Mouse (Mus musculus) C2C12 (cell line): ENCODE results near the gene Hrg. TPM values are rescaled to one million over a fixed set of nuclear protein-coding genes. Genes with fewer than 3 reads are reported as not detected.

Experiments
- H3K27me3 ChIP-seq: one replicate; pipeline ENCODE4 v1.6.1; 2011; ENCODE audit not compliant: control insufficient read depth, insufficient read depth, insufficient read length
- H3K36me3 ChIP-seq: one replicate; pipeline ENCODE4 v1.6.1; 2011; ENCODE audit not compliant: control insufficient read depth, insufficient read depth
- H3K4me3 ChIP-seq: one replicate; pipeline ENCODE4 v1.5.1; 2011; ENCODE audit warnings: mild to moderate bottlenecking, control low read depth; ENCODE audit not compliant: poor library complexity, insufficient read depth, severe bottlenecking
- H3K79me2 ChIP-seq: one replicate; pipeline ENCODE4 v1.6.1; 2011; ENCODE audit not compliant: control insufficient read depth, insufficient read depth
- H3K79me3 ChIP-seq: one replicate; pipeline ENCODE4 v1.6.1; 2011; ENCODE audit warnings: low read depth, control low read depth
- H3ac ChIP-seq: one replicate; pipeline ENCODE3; 2011; ENCODE audit warnings: low read depth; ENCODE audit not compliant: control insufficient read depth, insufficient read length
- CEBPB ChIP-seq: IDR thresholded peaks from one replicate; pipeline ENCODE4 v1.6.1; 2011; ENCODE audit warnings: low read depth, mild to moderate bottlenecking, control low read depth, moderate library complexity
- CTCF ChIP-seq: IDR thresholded peaks from one replicate; pipeline ENCODE4 v1.5.1; 2011; ENCODE audit not compliant: control insufficient read depth, insufficient read depth, insufficient read length
- FOSL1 ChIP-seq: IDR thresholded peaks from one replicate; pipeline ENCODE4 v1.8.0; 2011; ENCODE audit warnings: mild to moderate bottlenecking, low read length; ENCODE audit not compliant: poor library complexity, insufficient read depth, severe bottlenecking
- MAX ChIP-seq: IDR thresholded peaks from one replicate; pipeline ENCODE4 v1.6.1; 2011; ENCODE audit warnings: mild to moderate bottlenecking, control low read depth
- MYOD1 ChIP-seq: IDR thresholded peaks from one replicate; pipeline ENCODE4 v1.6.1; 2011; ENCODE audit warnings: low read depth; ENCODE audit not compliant: control insufficient read depth, insufficient read length
- MYOG ChIP-seq: IDR thresholded peaks from one replicate; pipeline ENCODE4 v1.6.1; 2011; ENCODE audit not compliant: control insufficient read depth, insufficient read length; ENCODE audit errors: extremely low read depth
- USF1 ChIP-seq: IDR thresholded peaks from one replicate; pipeline ENCODE4 v1.6.1; 2011; ENCODE audit warnings: low read depth, mild to moderate bottlenecking, control low read depth, moderate library complexity
- long read RNA-seq, 2 experiments: library from polyadenylated mRNA; unstranded; transcript quantifications; one replicate each; pipeline ENCODE4 v2.0.0; 2019 to 2020
- polyA plus RNA-seq: library from polyadenylated mRNA; unstranded; fragments of >200 nt; fragmentation: generic; extraction: Trizol; gene quantifications from one replicate; pipeline ENCODE4 v1.2.1, GENCODE M21; 2012; ENCODE audit warnings: missing spikeins

The Hrg gene
- not detected for polyA plus RNA-seq
- long read RNA-seq, experiment 1 = 0 reads
- long read RNA-seq, experiment 2 = 0 reads

DNA sequence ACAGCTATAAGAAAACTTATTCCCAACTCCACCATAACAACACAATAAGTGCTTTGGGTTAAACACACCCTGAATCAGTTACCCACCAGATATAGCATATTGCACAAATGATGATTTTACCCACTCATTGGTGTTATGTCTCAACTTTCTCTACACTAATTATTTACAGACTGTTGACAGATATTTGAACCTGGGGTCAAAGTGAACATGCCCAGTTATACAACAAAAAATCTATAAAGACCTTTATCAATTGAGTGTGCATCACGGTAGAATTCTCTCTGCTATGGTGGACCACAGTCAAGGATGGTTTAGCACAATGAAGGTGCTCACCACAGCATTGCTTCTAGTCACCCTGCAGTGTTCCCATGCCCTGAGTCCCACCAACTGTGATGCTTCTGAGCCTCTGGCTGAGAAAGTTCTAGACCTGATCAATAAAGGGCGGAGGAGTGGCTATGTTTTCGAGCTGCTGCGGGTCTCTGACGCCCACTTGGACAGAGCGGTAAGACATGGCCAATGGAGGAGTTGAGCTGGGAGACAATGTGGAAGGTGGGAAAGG is at the start of gene Hrg:
Hrg (plus strand) TSS at position 233 of the 556 bp plus-strand sequence.
- no peak within 1 kb of the TSS for H3K4me3 ChIP-seq
- no peaks in the 10 kb centered on the region for H3K79me3 ChIP-seq
- H3K36me3 ChIP-seq = no peaks in the 10 kb centered on the region
- no peaks in the 10 kb centered on the region for H3K79me2 ChIP-seq
- no peaks in the 10 kb centered on the region for H3K27me3 ChIP-seq
- no peak within 1 kb of the TSS for H3ac ChIP-seq
- no peak for TF ChIP-seq MAX
- TF ChIP-seq USF1 = no peak
- TF ChIP-seq CEBPB = no peak
- TF ChIP-seq FOSL1 = no peak
- TF ChIP-seq CTCF = no peak
- no peak for TF ChIP-seq MYOG

DNA sequence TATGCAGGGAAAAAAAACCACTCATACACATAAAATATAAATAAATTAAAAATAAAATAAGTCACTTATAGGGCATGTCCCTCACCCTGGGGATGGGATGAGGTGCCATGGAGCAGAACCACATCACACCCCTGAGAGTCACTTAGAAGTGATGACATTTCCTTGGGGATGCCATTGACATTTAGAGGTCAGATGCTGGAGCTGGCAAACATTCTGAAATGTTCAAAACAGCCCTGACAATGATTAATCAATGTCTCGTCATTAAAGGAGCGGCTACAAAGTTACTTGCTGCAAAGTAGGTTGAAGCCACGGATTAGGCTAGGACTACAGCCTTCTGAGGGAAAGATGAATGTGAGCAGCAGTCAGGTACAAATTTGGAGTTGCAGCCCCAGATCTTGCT is 49.5 kb upstream of the Hrg start:
- Histone ChIP-seq H3K79me3 (no peaks in the 10 kb centered on the region), H3K27me3 (peaks cover 17% of the 10 kb centered on the region), H3ac (no peak overlapping the region), H3K79me2 (no peaks in the 10 kb centered on the region), H3K36me3 (no peaks in the 10 kb centered on the region), H3K4me3 (no peak overlapping the region)
- no peak for TF ChIP-seq CTCF
- TF ChIP-seq MAX = no peak
- no peak for TF ChIP-seq USF1
- no peak for TF ChIP-seq FOSL1
- no peak for TF ChIP-seq MYOG
- no peak for TF ChIP-seq MYOD1

DNA sequence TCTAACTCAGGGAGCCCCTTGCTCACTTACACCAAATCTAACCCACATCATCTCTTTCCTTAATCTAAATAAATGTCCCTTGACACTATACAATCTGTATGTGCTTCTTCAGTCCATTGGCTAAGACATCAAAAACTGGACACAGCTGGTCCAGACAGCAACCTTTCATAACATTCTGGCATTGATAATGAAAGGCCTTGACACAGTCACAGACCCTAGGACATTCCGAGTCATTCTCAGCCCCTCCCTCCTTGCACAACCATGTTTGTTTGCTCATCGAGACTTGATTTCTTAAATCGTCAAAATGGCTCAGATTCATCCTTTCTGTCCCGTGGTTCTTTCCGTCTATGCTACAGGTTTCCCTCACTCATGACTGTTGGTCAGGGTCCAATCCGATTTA is 41.6 kb upstream of the Hrg start:
- Histone ChIP-seq H3ac (no peak overlapping the region), H3K27me3 (peaks cover 3% of the 10 kb centered on the region), H3K79me3 (no peaks in the 10 kb centered on the region), H3K4me3 (no peak overlapping the region), H3K36me3 (no peaks in the 10 kb centered on the region), H3K79me2 (no peaks in the 10 kb centered on the region)
- TF ChIP-seq MYOG (no peak), MAX (no peak), CTCF (no peak), MYOD1 (no peak), CEBPB (no peak), USF1 (no peak), FOSL1 (no peak)

DNA sequence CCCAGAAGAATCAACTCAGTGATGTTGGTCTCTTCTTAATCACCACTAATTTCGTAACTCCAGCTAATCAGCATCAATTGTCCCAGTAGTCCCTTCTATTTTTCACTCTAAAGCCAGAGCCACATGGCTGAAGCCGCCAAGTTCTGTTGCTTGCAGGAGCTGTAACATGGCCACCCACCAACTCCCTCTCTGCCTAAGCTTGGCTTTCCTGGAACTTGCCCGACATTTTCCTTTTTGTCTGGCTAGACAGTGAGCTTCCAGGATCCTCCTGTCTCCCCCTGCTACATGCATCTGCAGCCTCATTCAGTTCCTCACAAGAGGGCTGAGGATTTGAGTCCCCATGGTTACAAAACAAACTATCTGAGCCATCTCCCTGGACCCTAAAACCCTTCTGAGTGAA is 38.9 kb upstream of the Hrg start:
- TF ChIP-seq CTCF = no peak
- no peak for TF ChIP-seq CEBPB
- no peak for TF ChIP-seq MAX
- TF ChIP-seq MYOD1 = no peak
- no peak for TF ChIP-seq FOSL1
- TF ChIP-seq MYOG = no peak
- no peak for TF ChIP-seq USF1
- H3K79me2 ChIP-seq = no peaks in the 10 kb centered on the region
- H3K27me3 ChIP-seq = no peaks in the 10 kb centered on the region
- no peaks in the 10 kb centered on the region for H3K36me3 ChIP-seq
- no peak overlapping the region for H3ac ChIP-seq
- H3K79me3 ChIP-seq = no peaks in the 10 kb centered on the region
- H3K4me3 ChIP-seq = no peak overlapping the region

DNA sequence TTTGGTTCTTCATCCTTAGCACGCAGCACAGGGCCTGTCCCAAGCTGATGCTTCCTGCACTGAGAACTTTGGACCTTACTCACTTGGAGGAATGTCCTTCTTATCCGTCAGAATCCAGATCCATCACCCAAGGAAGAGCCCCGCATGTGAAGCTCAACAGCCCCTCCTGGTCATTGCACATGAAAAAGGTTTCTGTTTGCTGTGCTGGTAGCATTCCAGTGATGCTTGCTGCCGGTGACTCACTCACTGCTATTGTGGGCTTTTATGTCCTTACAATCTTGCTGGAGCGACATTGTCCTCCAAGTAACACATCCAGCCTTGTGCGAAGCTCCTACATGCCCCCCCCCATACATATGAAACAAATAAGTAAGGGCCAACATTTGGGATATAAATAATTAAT is 38.0 kb upstream of the Hrg start:
- Histone ChIP-seq H3ac (no peak overlapping the region), H3K36me3 (no peaks in the 10 kb centered on the region)

DNA sequence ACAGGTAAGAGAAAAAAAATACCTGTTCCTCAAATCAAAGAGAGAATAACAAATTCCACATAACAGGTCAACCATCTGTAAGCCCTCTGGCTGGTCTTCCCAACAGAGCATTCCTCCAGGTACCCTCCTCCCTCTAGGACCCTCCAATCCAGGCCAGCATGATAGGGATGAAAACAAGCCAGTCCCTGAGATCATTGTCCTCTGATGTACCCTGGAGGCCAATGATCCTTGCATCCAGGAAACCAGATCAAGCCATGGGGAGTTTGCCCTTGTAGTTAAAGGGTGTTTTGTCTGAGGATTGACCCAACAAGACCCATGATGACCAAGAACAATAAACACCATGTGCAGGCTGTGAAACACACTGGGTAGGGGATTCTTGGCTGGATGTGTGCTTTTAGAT is 36.6 kb upstream of the Hrg start:
- TF ChIP-seq FOSL1 = no peak
- H3K4me3 ChIP-seq = no peak overlapping the region
- H3ac ChIP-seq = no peak overlapping the region
- no peaks in the 10 kb centered on the region for H3K36me3 ChIP-seq
- H3K79me3 ChIP-seq = no peaks in the 10 kb centered on the region
- H3K79me2 ChIP-seq = no peaks in the 10 kb centered on the region
- H3K27me3 ChIP-seq = no peaks in the 10 kb centered on the region

More for the DNA sequence above, 38.0 kb upstream of the Hrg start:
- TF ChIP-seq CTCF (no peak), MYOD1 (no peak), MYOG (no peak), USF1 (no peak), FOSL1 (no peak), CEBPB (no peak), MAX (no peak)
- H3K4me3 ChIP-seq = no peak overlapping the region
- H3K79me3 ChIP-seq = no peaks in the 10 kb centered on the region
- no peaks in the 10 kb centered on the region for H3K79me2 ChIP-seq
- H3K27me3 ChIP-seq = no peaks in the 10 kb centered on the region
